Mouse (Mus musculus) kidney, postnatal 0 days (tissue): ENCODE measurements around the gene Trpm3. TPM values are rescaled to one million over a fixed set of nuclear protein-coding genes. Genes with fewer than 3 reads are reported as not detected.
"Not testable (repeated sequence)": the region's sequence is repeated elsewhere in the genome, so short reads cannot be mapped to it uniquely, and the experiment has no call there.

Source experiments
- ATAC-seq: fragments of 200-750 bp; cut with Nextera tagmentation; replicated peaks from 2 replicates; pipeline ENCODE4 v1.8.0; 2017; ENCODE audit warnings: low read depth, moderate number of reproducible peaks, moderate TSS enrichment, moderate library complexity; ENCODE audit not compliant: low FRiP score
- DNase-seq: peaks from one replicate; pipeline ENCODE4 v3.0.0-alpha.2; 2016; ENCODE audit warnings: low spot score
- H3K27ac ChIP-seq: fragments of 300-500 bp; sonication (generic); 2 replicates; pipeline ENCODE4 v1.5.1; 2014; ENCODE audit warnings: mild to moderate bottlenecking
- H3K27me3 ChIP-seq: fragments of 300-500 bp; sonication (generic); 2 replicates; pipeline ENCODE4 v1.6.1; 2014; ENCODE audit warnings: low read length, mixed read lengths; ENCODE audit not compliant: insufficient read depth
- H3K36me3 ChIP-seq: fragments of 300-500 bp; sonication (generic); 2 replicates; pipeline ENCODE4 v1.6.1; 2014; ENCODE audit warnings: low read length, mixed read lengths; ENCODE audit not compliant: insufficient read depth
- H3K4me1 ChIP-seq: fragments of 300-500 bp; sonication (generic); replicated peaks from 2 replicates; pipeline ENCODE4 v1.6.1; 2014; ENCODE audit warnings: antibody characterized with exemption, low read length, mixed read lengths; ENCODE audit not compliant: insufficient read depth
- H3K4me2 ChIP-seq: fragments of 300-500 bp; sonication (generic); 2 replicates; pipeline ENCODE4 v1.6.1; 2014; ENCODE audit warnings: mild to moderate bottlenecking, low read length, moderate library complexity, mixed read lengths
- H3K4me3 ChIP-seq: fragments of 300-500 bp; sonication (generic); replicated peaks from 2 replicates; pipeline ENCODE4 v1.5.1; 2014; ENCODE audit warnings: low read depth, low read length
- H3K9ac ChIP-seq: fragments of 300-500 bp; sonication (generic); 2 replicates; pipeline ENCODE4 v1.6.1; 2014; ENCODE audit warnings: low read depth, low read length
- H3K9me3 ChIP-seq: fragments of 300-500 bp; sonication (generic); replicated peaks from 2 replicates; pipeline ENCODE4 v1.6.1; 2016; ENCODE audit warnings: low read length, inconsistent platforms, mixed read lengths
- CTCF ChIP-seq: IDR thresholded peaks from 2 replicates; pipeline ENCODE4 v1.5.1; 2016; ENCODE audit warnings: antibody characterized with exemption, low read depth, mild to moderate bottlenecking, moderate library complexity
- WGBS: fragments of 180-500 bp; shearing (Covaris S2); extraction: QIAGEN DNeasy Blood & Tissue Kit; methylation state at CpG from one replicate; pipeline ENCODE4 v1.1.7; 2014; 5-methylcytosine and 5-hydroxymethylcytosine counted together
- polyA plus RNA-seq: library from polyadenylated mRNA; unstranded; fragments of >200 nt; fragmentation: Nextera tagmentation; extraction: Ambion mirVana; gene quantifications from 2 replicates; pipeline ENCODE4 v1.2.1, GENCODE M21; 2015

Trpm3 gene
- polyA plus RNA-seq, 1 experiment from 2014 or later, result 2.1 TPM

DNA sequence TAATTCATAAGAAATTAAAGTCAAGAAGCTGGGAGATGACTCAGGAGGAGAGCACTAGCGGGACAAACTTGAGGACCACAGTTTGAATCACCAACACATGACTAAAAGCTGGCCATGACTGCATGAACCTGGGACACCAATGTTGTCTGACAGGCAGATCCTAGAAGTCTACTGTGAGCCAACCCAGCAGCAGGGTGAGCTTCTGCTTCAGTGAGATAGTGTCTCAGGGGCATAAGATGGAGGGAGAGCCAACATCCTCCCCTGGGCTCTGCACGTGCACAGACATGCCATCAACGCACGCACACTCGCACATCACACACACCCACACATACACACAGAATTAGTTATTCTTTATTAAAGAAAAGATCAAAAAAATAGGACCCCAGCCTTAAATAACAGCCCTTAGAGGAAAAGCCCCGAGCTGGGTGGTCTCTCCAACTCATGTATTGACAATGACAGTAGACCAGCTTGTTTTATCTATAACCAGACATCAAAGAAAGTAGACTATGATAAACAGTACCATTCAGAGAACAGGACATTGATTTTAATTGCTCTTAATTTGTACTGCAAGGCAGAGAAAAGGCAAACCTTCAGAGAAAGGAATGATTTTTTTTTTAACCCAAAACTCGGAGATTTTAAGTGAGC is 884.6 kb downstream of the Trpm3 start:
- TF ChIP-seq CTCF, result no peak

DNA sequence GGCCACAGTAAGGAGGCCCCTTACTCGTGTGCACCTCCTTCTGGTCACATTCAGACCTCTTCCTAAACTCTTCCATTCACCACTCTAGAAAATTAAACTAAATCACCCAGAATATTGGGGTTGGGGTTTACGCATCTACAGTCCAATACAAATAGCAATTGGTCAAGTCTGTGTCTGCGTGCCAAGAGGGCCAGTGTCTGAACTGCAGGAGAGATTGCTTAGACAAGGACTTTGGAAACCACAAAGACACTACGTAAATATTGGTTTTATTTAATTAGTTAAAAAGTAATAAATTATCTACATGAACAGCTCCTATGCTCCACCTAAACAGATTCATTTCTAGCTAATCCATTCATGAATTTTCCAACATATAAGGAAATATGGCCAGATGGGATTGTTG is 886.0 kb downstream of the Trpm3 start:
- no peaks in the 10 kb centered on the region for H3K27me3 ChIP-seq
- no peak overlapping the region for H3K9ac ChIP-seq
- H3K36me3 ChIP-seq, result no peaks in the 10 kb centered on the region
- no peak for TF ChIP-seq CTCF
- H3K27ac ChIP-seq, result no peak overlapping the region
- no peaks in the 10 kb centered on the region for H3K4me1 ChIP-seq
- DNase-seq, result no peak
- ATAC-seq, result no peak
- no peak overlapping the region for H3K4me2 ChIP-seq
- WGBS, result 61% methylated on average over 4 of the region's 4 CpGs
- H3K4me3 ChIP-seq, result no peak overlapping the region
- no peaks in the 10 kb centered on the region for H3K9me3 ChIP-seq

More for the DNA sequence above, 884.6 kb downstream of the Trpm3 start:
- H3K27me3 ChIP-seq, result no peaks in the 10 kb centered on the region
- H3K4me1 ChIP-seq, result no peaks in the 10 kb centered on the region
- no peak overlapping the region for H3K9ac ChIP-seq
- 80% methylated on average over 7 of the region's 7 CpGs for WGBS
- H3K27ac ChIP-seq, result no peak overlapping the region
- no peaks in the 10 kb centered on the region for H3K9me3 ChIP-seq
- H3K4me2 ChIP-seq, result no peak overlapping the region
- ATAC-seq (no peak), DNase-seq (no peak)
- H3K4me3 ChIP-seq, result no peak overlapping the region
- no peaks in the 10 kb centered on the region for H3K36me3 ChIP-seq

DNA sequence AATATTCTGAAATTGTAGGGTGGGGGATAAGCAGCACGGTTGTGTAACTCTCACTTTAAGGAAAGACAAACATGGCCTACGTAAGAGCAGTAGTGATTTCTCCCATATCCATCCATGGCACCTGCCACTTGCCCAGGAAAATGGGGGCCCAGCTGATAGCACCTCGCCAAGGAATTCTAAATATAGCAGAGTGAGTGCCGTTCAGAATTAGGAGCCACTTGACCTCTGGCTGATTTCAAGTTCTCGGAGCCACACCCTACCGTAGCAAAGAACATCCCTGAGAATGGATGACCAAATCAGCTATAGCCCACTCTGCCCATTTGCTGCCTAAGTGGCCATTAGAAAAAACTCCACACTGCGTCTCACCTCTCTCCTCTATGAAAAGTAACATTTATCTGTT is 887.6 kb downstream of the Trpm3 start:
- H3K4me3 ChIP-seq, result no peak overlapping the region
- DNase-seq (no peak), ATAC-seq (no peak)
- no peaks in the 10 kb centered on the region for H3K36me3 ChIP-seq
- no peaks in the 10 kb centered on the region for H3K27me3 ChIP-seq
- no peaks in the 10 kb centered on the region for H3K4me1 ChIP-seq
- H3K9me3 ChIP-seq, result no peaks in the 10 kb centered on the region
- no peak overlapping the region for H3K27ac ChIP-seq
- no peak for TF ChIP-seq CTCF
- H3K4me2 ChIP-seq, result no peak overlapping the region
- WGBS, result 87% methylated on average over 7 of the region's 7 CpGs
- no peak overlapping the region for H3K9ac ChIP-seq

DNA sequence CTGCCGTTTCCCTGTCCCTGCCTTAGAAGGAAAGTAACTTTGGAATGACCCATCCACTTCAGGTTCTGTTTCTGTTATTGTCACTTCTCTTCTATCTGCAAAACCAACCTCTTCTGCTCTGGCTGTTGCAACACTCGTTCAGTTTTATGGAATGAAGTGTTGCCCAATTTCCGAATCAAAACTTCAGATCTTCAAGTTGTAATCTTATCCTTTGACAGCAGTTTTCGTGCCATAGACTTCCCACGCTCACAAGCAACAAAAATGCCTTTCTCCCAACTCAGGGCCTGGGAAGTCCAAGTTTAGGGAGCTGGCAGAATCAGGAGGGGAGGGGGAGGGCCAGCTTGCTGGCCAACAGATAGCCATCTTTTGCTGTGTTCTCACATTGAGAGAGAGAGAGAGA is 889.4 kb downstream of the Trpm3 start:
- ATAC-seq, result no peak
- H3K4me2 ChIP-seq, result no peak overlapping the region

DNA sequence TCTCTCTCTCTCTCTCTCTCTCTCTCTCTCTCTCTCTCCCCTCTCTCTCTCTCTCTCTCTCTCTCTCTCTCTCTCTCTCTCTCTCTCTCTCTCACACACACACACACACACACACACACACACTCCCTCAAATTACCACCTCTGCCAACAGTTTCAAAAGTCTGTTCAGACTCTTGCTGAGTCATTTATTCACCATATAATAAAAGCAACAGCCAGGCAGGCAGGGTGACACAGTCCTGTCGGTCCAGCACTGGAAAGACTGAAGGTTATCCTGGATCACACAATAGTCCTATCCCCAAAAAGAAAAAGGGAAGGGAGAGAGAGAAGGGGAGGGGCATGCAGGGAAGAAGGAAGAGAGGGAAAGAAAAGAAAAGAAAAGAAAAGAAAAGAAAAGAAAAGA is 894.5 kb downstream of the Trpm3 start:
- H3K4me1 ChIP-seq, result not testable (repeated sequence)

More for the DNA sequence above, 889.4 kb downstream of the Trpm3 start:
- Histone ChIP-seq H3K36me3 (no peaks in the 10 kb centered on the region), H3K4me3 (no peak overlapping the region), H3K27ac (no peak overlapping the region), H3K27me3 (no peaks in the 10 kb centered on the region), H3K9ac (no peak overlapping the region), H3K9me3 (no peaks in the 10 kb centered on the region), H3K4me1 (no peaks in the 10 kb centered on the region)
- TF ChIP-seq CTCF, result no peak
- no peak for DNase-seq
- WGBS, result 67% methylated on average over 5 of the region's 5 CpGs

DNA sequence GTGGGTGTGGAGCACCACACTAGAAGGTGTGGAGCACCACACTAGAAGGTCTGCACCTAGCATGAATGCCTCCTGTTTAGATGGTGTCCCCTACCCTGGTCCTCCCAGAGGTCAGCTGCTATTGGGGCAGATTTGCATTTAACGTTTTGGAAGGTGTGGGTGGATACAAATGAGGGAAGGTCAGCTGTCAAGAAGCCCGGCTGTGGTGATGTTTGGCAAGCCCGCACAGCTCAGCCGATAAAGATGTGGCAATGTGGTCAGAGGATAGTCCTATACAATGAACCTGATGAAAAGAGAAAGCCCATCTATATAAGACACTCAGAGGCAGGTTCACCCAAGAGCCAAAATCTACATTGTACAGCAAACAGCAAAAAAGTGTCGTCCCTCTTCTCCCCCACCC is 895.3 kb downstream of the Trpm3 start:
- Histone ChIP-seq H3K4me2 (no peak overlapping the region), H3K9me3 (no peaks in the 10 kb centered on the region), H3K27ac (no peak overlapping the region), H3K4me1 (no peaks in the 10 kb centered on the region), H3K27me3 (no peaks in the 10 kb centered on the region), H3K4me3 (no peak overlapping the region), H3K36me3 (no peaks in the 10 kb centered on the region), H3K9ac (no peak overlapping the region)
- WGBS, result 70% methylated on average over 5 of the region's 5 CpGs
- DNase-seq (no peak), ATAC-seq (no peak)
- no peak for TF ChIP-seq CTCF

More for the DNA sequence above, 894.5 kb downstream of the Trpm3 start:
- not testable (repeated sequence) for H3K9ac ChIP-seq, H3K4me3 ChIP-seq, H3K36me3 ChIP-seq, ATAC-seq, DNase-seq, H3K27me3 ChIP-seq, H3K27ac ChIP-seq, H3K4me2 ChIP-seq, H3K9me3 ChIP-seq
- 71% methylated on average over 1 of the region's 1 CpGs for WGBS

DNA sequence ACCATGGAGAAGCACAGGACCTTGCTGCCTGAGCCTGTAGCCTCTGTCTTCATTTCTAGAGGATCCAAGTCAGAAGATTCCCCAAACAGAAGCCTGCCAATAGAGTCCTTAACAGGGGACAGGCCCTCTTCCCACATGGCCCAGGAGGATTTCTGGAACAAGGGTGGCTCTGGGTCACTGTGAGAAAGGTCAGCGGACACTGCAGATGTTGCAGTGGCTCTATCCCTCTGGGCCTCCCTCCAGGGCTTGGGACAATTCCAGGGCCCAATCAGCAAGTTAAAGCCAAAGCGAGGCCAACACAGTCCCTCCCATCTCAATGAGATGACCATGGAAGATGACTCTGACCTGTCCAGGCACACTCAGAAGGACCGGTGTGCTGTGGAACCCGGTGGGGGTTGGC is 896.1 kb downstream of the Trpm3 start:
- Histone ChIP-seq H3K27me3 (no peaks in the 10 kb centered on the region), H3K9ac (no peak overlapping the region), H3K27ac (no peak overlapping the region), H3K9me3 (no peaks in the 10 kb centered on the region), H3K4me3 (no peak overlapping the region), H3K4me2 (no peak overlapping the region), H3K4me1 (no peaks in the 10 kb centered on the region), H3K36me3 (no peaks in the 10 kb centered on the region)
- no peak for TF ChIP-seq CTCF
- 93% methylated on average over 4 of the region's 4 CpGs for WGBS
- no peak for ATAC-seq
- no peak for DNase-seq
